Mouse (Mus musculus) neural tube, embryonic 14.5 days (tissue): ENCODE measurements around the gene Abcc3. TPM values are rescaled to one million over a fixed set of nuclear protein-coding genes. Genes with fewer than 3 reads are reported as not detected.

Source experiments
- polyA plus RNA-seq: library from polyadenylated mRNA; unstranded; fragments of >200 nt; fragmentation: Nextera tagmentation; extraction: Ambion mirVana; gene quantifications from 2 replicates; pipeline ENCODE4 v1.2.1, GENCODE M21; 2014

Gene Abcc3
- polyA plus RNA-seq, 1 experiment from 2014 or later = 1.4 TPM

Other genes with a start within 250 kb of the Abcc3 start
- 27.9 and 31.1 TPM in 2 replicates for gene Tob1, start 181.5 kb downstream of the Abcc3 start, polyA plus RNA-seq
- gene Wfikkn2, start 147.0 kb downstream of the Abcc3 start, polyA plus RNA-seq = 0.24 and 1.8 TPM in 2 replicates
- gene Gm21885, start 111.1 kb downstream of the Abcc3 start, polyA plus RNA-seq = 1.1 TPM in 1 of 2 replicates, not detected in the other
- 126 and 150 TPM in 2 replicates for gene Luc7l3, start 71.0 kb downstream of the Abcc3 start, polyA plus RNA-seq
- gene Ankrd40, start 65.0 kb downstream of the Abcc3 start, polyA plus RNA-seq = 15.7 and 16.2 TPM in 2 replicates
- gene Cacna1g, start 81.2 kb upstream of the Abcc3 start, polyA plus RNA-seq = 14.3 and 22.5 TPM in 2 replicates
- gene Spata20, start 93.2 kb upstream of the Abcc3 start, polyA plus RNA-seq = 0.09 and 0.26 TPM in 2 replicates
- gene Epn3, start 107.0 kb upstream of the Abcc3 start, polyA plus RNA-seq = 0.68 and 0.82 TPM in 2 replicates
- 1.7 and 2.0 TPM in 2 replicates for gene Mycbpap, start 128.7 kb upstream of the Abcc3 start, polyA plus RNA-seq
- 5.2 and 12.3 TPM in 2 replicates for gene Rsad1, start 156.3 kb upstream of the Abcc3 start, polyA plus RNA-seq
- gene Chad, start 172.1 kb upstream of the Abcc3 start, polyA plus RNA-seq = 0.15 and 0.35 TPM in 2 replicates
- 2.0 and 2.2 TPM in 2 replicates for gene Acsf2, start 208.9 kb upstream of the Abcc3 start, polyA plus RNA-seq
- gene Lrrc59, start 236.8 kb upstream of the Abcc3 start, polyA plus RNA-seq = 116 and 159 TPM in 2 replicates